Mouse (Mus musculus): Measurements from ENCODE around the gene Vmn1r188. TPM values are rescaled to one million over a fixed set of nuclear protein-coding genes. Genes with fewer than 3 reads are reported as not detected.
"Not testable (repeated sequence)": the region's sequence is repeated elsewhere in the genome, so short reads cannot be mapped to it uniquely, and the experiment has no call there.

The Vmn1r188 gene
- polyA plus RNA-seq, 1 experiment from 2014 or later, result not detected

DNA sequence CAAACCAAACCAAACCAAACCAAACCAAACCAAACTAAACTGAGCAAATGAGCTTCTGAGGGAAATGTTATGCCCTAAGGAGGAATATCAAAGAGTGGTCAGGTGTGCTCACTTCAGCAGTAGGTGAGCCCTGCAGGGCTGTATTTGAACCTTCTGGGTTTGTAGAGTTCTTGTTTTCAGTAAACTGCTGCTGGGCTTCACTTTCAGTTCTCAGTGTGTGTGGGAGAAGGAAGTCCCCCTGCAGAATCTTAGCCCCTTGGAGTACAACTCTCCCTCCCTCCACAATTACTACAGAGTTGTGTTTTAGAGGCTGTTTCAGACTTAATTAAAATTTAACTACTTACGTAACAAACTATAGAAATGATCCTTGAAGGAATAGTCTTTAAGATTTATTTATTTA, 30.5 kb upstream of the Vmn1r188 start:
- 94% methylated on average over 1 of the region's 1 CpGs for WGBS
- ATAC-seq (ENCODE audit: borderline replicate concordance, extremely low read depth, low FRiP score, low TSS enrichment), result no peak
- no peak overlapping the region for H3K4me3 ChIP-seq
- H3K9ac ChIP-seq, result no peak overlapping the region
- no peaks in the 10 kb centered on the region for H3K9me3 ChIP-seq
- H3K27me3 ChIP-seq, result no peaks in the 10 kb centered on the region
- no peak overlapping the region for H3K4me2 ChIP-seq
- H3K27ac ChIP-seq, result no peak overlapping the region
- no peaks in the 10 kb centered on the region for H3K4me1 ChIP-seq
- H3K36me3 ChIP-seq, result no peaks in the 10 kb centered on the region

DNA sequence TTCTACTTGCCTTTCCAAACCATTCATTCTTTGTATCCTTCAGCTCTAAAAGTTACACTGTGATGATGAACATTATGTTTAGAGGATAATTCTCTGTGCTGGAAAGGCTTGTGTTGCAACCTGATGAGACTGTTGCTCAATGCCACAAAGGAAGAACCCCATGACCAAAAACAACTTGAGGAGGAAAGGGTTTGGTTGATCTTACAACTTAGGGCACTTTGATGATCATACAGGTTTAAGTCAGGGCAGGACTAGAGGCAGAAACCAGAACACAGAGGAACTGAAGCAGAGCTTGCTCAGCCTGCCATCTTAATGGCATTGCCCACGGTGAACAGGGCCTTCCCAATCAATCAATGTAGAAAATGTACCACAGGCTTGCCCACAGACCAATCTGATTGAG, 22.8 kb upstream of the Vmn1r188 start:
- 59% methylated on average over 1 of the region's 1 CpGs for WGBS
- H3K9ac ChIP-seq, result no peak overlapping the region
- H3K27ac ChIP-seq, result no peak overlapping the region
- no peaks in the 10 kb centered on the region for H3K36me3 ChIP-seq
- no peaks in the 10 kb centered on the region for H3K27me3 ChIP-seq
- H3K9me3 ChIP-seq, result no peaks in the 10 kb centered on the region
- H3K4me3 ChIP-seq, result no peak overlapping the region
- H3K4me1 ChIP-seq, result no peaks in the 10 kb centered on the region
- no peak for ATAC-seq (ENCODE audit: borderline replicate concordance, extremely low read depth, low FRiP score, low TSS enrichment)
- no peak overlapping the region for H3K4me2 ChIP-seq

DNA sequence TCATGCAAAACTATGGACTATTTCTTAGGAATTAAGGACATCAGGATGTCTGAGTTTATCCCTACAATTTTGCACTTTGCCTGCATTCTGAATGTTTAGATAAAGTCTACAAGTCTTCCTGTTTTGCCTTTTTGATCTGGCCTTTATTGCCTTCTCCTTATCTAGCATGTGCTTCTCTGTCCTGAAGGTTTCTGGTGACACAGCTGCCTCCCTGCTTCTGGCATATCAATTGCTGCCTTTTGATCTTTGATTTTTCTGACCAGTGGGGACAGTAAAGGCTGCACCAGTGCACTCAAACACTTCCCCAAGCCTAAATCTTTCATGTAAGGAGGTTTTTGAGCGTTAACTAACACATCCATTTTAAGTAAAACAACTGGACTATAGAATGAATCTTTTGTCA, 20.8 kb upstream of the Vmn1r188 start:
- no peak overlapping the region for H3K4me2 ChIP-seq
- H3K9ac ChIP-seq, result no peak overlapping the region
- no peak overlapping the region for H3K27ac ChIP-seq
- no peaks in the 10 kb centered on the region for H3K27me3 ChIP-seq
- no peak for ATAC-seq (ENCODE audit: borderline replicate concordance, extremely low read depth, low FRiP score, low TSS enrichment)
- H3K9me3 ChIP-seq, result no peaks in the 10 kb centered on the region
- WGBS, result 26% methylated on average over 1 of the region's 1 CpGs
- H3K4me1 ChIP-seq, result no peaks in the 10 kb centered on the region
- H3K36me3 ChIP-seq, result no peaks in the 10 kb centered on the region
- H3K4me3 ChIP-seq, result no peak overlapping the region

DNA sequence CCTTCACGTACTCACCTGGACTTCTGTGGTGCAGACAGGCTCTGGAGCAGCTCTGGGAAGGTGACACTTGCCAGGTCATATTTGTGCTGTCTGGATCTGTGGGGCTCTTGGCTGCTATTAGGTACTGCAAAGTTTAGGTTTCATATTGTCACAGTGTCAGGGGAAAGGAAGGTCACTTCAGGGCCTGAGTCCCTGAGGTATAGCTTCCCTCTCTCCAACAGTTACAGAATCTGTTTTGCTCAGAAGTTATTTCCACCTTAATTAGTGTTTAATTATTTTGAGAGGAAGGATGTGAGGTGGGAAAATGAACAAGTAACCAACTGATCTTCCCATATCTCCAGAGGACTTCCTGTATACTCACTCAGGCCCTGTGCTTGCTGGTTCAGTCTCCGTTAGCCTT, 21.5 kb downstream of the Vmn1r188 start, which contains the start of gene Vmn1r189:
Vmn1r189 (minus strand) TSS at position 101 of the 400 bp plus-strand sequence.
- ATAC-seq (ENCODE audit: borderline replicate concordance, extremely low read depth, low FRiP score, low TSS enrichment); H3K4me2 ChIP-seq; H3K4me1 ChIP-seq; H3K9me3 ChIP-seq; H3K36me3 ChIP-seq; H3K27ac ChIP-seq; H3K27me3 ChIP-seq; H3K9ac ChIP-seq; H3K4me3 ChIP-seq: not testable (repeated sequence)
- 89% methylated on average over 2 of the region's 2 CpGs for WGBS

DNA sequence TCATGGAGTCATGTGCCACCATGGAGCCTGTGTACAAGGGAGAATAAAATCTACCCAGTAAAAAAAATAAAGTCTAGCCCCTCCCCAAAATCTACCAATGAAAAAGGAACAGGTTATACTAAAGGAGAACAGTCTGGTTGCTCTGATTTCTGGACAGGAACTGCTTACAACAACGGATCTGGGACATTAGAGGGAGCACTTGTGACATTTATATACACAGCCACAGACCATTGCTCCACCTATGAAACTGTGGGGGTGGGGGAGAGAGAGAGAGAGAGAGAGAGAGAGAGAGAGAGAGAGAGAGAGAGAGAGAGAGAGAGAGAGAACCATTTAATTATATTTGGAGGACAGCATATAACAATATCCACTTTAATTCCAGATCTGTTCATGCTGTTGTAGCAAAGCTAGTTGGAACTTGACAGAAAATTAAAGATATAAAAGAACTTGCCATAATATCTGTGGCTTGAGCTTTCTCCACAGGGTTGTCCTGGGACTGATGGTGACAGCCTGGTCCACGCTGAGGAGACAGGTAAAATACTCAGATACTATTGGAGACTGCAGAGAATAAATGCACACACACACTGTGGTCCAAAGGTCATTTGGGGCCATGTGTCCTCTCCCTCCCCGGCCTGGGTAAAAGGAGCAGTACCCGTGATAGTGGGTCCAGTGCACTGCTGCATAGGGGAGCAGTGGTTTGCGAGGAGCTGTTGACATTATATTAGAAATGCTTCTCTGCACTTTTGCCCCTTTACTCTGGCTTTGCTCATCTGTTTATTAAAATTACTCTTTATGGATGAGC, 52.5 kb downstream of the Vmn1r188 start:
- H3K36me3 ChIP-seq; H3K4me3 ChIP-seq; ATAC-seq (ENCODE audit: borderline replicate concordance, extremely low read depth, low FRiP score, low TSS enrichment); H3K4me2 ChIP-seq; H3K9me3 ChIP-seq; H3K27ac ChIP-seq; H3K4me1 ChIP-seq; H3K9ac ChIP-seq; H3K27me3 ChIP-seq: not testable (repeated sequence)
- WGBS, result 56% methylated on average over 5 of the region's 5 CpGs

Small RNA genes within 50 kb of the gene (microRNA-seq; reads per million reads assigned to microRNA genes)
- gene Gm26300 (not detected), gene Gm44390 (not detected), gene Gm44486 (not detected)

Other genes starting within 250 kb of the Vmn1r188 start
- gene Zfp184, start 139.3 kb upstream of the Vmn1r188 start, polyA plus RNA-seq (2015; fragmentation: Nextera tagmentation; extraction: Ambion mirVana), result 11.6 and 13.3 TPM in 2 replicates
- gene Pom121l2, start 103.2 kb upstream of the Vmn1r188 start, polyA plus RNA-seq (2015; fragmentation: Nextera tagmentation; extraction: Ambion mirVana), result 0.09 and 0.32 TPM in 2 replicates
- gene Prss16, start 74.7 kb upstream of the Vmn1r188 start, polyA plus RNA-seq (2015; fragmentation: Nextera tagmentation; extraction: Ambion mirVana), result 11.2 and 36.4 TPM in 2 replicates
- gene Hist1h2ah, start 48.9 kb upstream of the Vmn1r188 start, polyA plus RNA-seq (2015; fragmentation: Nextera tagmentation; extraction: Ambion mirVana), result 8.1 and 8.2 TPM in 2 replicates
- 7.0 and 7.4 TPM in 2 replicates for gene Hist1h2bk, start 48.6 kb upstream of the Vmn1r188 start, polyA plus RNA-seq (2015; fragmentation: Nextera tagmentation; extraction: Ambion mirVana)
- 27.2 and 29.1 TPM in 2 replicates for gene Hist1h4i, start 43.1 kb upstream of the Vmn1r188 start, polyA plus RNA-seq (2015; fragmentation: Nextera tagmentation; extraction: Ambion mirVana)
- gene Hist1h2ag, start 41.5 kb upstream of the Vmn1r188 start, polyA plus RNA-seq (2015; fragmentation: Nextera tagmentation; extraction: Ambion mirVana), result 52.7 and 55.6 TPM in 2 replicates
- 15.7 and 16.0 TPM in 2 replicates for gene Hist1h2bj, start 41.2 kb upstream of the Vmn1r188 start, polyA plus RNA-seq (2015; fragmentation: Nextera tagmentation; extraction: Ambion mirVana)
- gene Vmn1r189, start 21.4 kb downstream of the Vmn1r188 start, polyA plus RNA-seq (2015; fragmentation: Nextera tagmentation; extraction: Ambion mirVana), result not detected in 2 replicates
- gene Vmn1r191, start 99.5 kb downstream of the Vmn1r188 start, polyA plus RNA-seq (2015; fragmentation: Nextera tagmentation; extraction: Ambion mirVana), result not detected in 2 replicates
- gene Vmn1r192, start 106.7 kb downstream of the Vmn1r188 start, polyA plus RNA-seq (2015; fragmentation: Nextera tagmentation; extraction: Ambion mirVana), result not detected in 2 replicates
- not detected in 2 replicates for gene Vmn1r193, start 138.7 kb downstream of the Vmn1r188 start, polyA plus RNA-seq (2015; fragmentation: Nextera tagmentation; extraction: Ambion mirVana)
- gene Vmn1r194, start 159.8 kb downstream of the Vmn1r188 start, polyA plus RNA-seq (2015; fragmentation: Nextera tagmentation; extraction: Ambion mirVana), result not detected in 2 replicates
- not detected in 2 replicates for gene Vmn1r195, start 186.1 kb downstream of the Vmn1r188 start, polyA plus RNA-seq (2015; fragmentation: Nextera tagmentation; extraction: Ambion mirVana)
- gene Vmn1r196, start 205.5 kb downstream of the Vmn1r188 start, polyA plus RNA-seq (2015; fragmentation: Nextera tagmentation; extraction: Ambion mirVana), result not detected in 2 replicates
- not detected in 2 replicates for gene Vmn1r197, start 240.1 kb downstream of the Vmn1r188 start, polyA plus RNA-seq (2015; fragmentation: Nextera tagmentation; extraction: Ambion mirVana)

Data from lung, embryonic 15.5 days (tissue).